Mouse (Mus musculus): ENCODE results near the gene Crispld2. TPM values are rescaled to one million over a fixed set of nuclear protein-coding genes. Genes with fewer than 3 reads are reported as not detected.

The Crispld2 gene
- polyA plus RNA-seq (2016; fragmentation: Nextera tagmentation; extraction: Ambion mirVana) = 3.2 and 9.7 TPM in 2 replicates

- under 1% methylated on average over 25 of the region's 25 CpGs for WGBS
- H3K27ac ChIP-seq = peak within 1 kb of the TSS; percentile 39; the same call in 1 of the 2 replicates
- H3K9me3 ChIP-seq = no peaks in the 10 kb centered on the region
- no peaks in the 10 kb centered on the region for H3K36me3 ChIP-seq
- peaks cover 61% of the 10 kb centered on the region for H3K27me3 ChIP-seq (ENCODE audit: insufficient read depth, poor library complexity, severe bottlenecking)
- peaks cover 42% of the 10 kb centered on the region for H3K4me1 ChIP-seq
- peak within 1 kb of the TSS; percentile 44 for H3K4me3 ChIP-seq
- DNase-seq (ENCODE audit: low spot score) = peak; percentile 90
These were observed at the start of gene Crispld2 for GRCm38 (mm10) chr8:119992249-119992648. Crispld2 (plus strand) TSS chr8:119992438.

- Histone ChIP-seq H3K27ac (no peak overlapping the region), H3K36me3 (peaks cover 87% of the 10 kb centered on the region), H3K9me3 (no peaks in the 10 kb centered on the region), H3K4me3 (no peak overlapping the region), H3K27me3 (ENCODE audit: insufficient read depth, poor library complexity, severe bottlenecking) (no peaks in the 10 kb centered on the region), H3K4me1 (peaks cover 19% of the 10 kb centered on the region)
- WGBS = 95% methylated on average over 10 of the region's 10 CpGs
- DNase-seq (ENCODE audit: low spot score) = no peak
These were observed 48.6 kb upstream of the Crispld2 start for GRCm38 (mm10) chr8:119943616-119944015.

GRCm38 (mm10) chr8:119944096-119944811 lies 48.0 kb upstream of the Crispld2 start:
- peaks cover 88% of the 10 kb centered on the region for H3K36me3 ChIP-seq
- no peaks in the 10 kb centered on the region for H3K27me3 ChIP-seq (ENCODE audit: insufficient read depth, poor library complexity, severe bottlenecking)
- no peaks in the 10 kb centered on the region for H3K9me3 ChIP-seq
- H3K4me3 ChIP-seq = no peak overlapping the region
- WGBS = 68% methylated on average over 9 of the region's 9 CpGs
- peaks cover 24% of the 10 kb centered on the region for H3K4me1 ChIP-seq
- H3K27ac ChIP-seq = no peak overlapping the region
- DNase-seq (ENCODE audit: low spot score) = no peak

GRCm38 (mm10) chr8:119946326-119946865 lies 45.8 kb upstream of the Crispld2 start:
- DNase-seq (ENCODE audit: low spot score) = no peak
- peaks cover 24% of the 10 kb centered on the region for H3K4me1 ChIP-seq
- 84% methylated on average over 8 of the region's 8 CpGs for WGBS
- H3K27me3 ChIP-seq (ENCODE audit: insufficient read depth, poor library complexity, severe bottlenecking) = no peaks in the 10 kb centered on the region
- H3K36me3 ChIP-seq = peaks cover 94% of the 10 kb centered on the region
- no peak overlapping the region for H3K4me3 ChIP-seq
- H3K27ac ChIP-seq = no peak overlapping the region
- H3K9me3 ChIP-seq = no peaks in the 10 kb centered on the region

GRCm38 (mm10) chr8:119947653-119948052 lies 44.6 kb upstream of the Crispld2 start:
- Histone ChIP-seq H3K4me1 (peaks cover 24% of the 10 kb centered on the region), H3K36me3 (peaks cover 94% of the 10 kb centered on the region), H3K27ac (no peak overlapping the region), H3K4me3 (no peak overlapping the region), H3K9me3 (no peaks in the 10 kb centered on the region), H3K27me3 (ENCODE audit: insufficient read depth, poor library complexity, severe bottlenecking) (no peaks in the 10 kb centered on the region)
- DNase-seq (ENCODE audit: low spot score) = no peak
- WGBS = 84% methylated on average over 19 of the region's 19 CpGs

GRCm38 (mm10) chr8:119948340-119948739 lies 43.9 kb upstream of the Crispld2 start:
- Histone ChIP-seq H3K36me3 (peaks cover 95% of the 10 kb centered on the region), H3K4me1 (peaks cover 24% of the 10 kb centered on the region), H3K27me3 (ENCODE audit: insufficient read depth, poor library complexity, severe bottlenecking) (no peaks in the 10 kb centered on the region), H3K27ac (no peak overlapping the region), H3K9me3 (no peaks in the 10 kb centered on the region), H3K4me3 (no peak overlapping the region)
- 92% methylated on average over 15 of the region's 15 CpGs for WGBS
- DNase-seq (ENCODE audit: low spot score) = no peak

GRCm38 (mm10) chr8:119952282-119952681 lies 40.0 kb upstream of the Crispld2 start:
- no peaks in the 10 kb centered on the region for H3K9me3 ChIP-seq
- peaks cover 95% of the 10 kb centered on the region for H3K36me3 ChIP-seq
- 82% methylated on average over 7 of the region's 7 CpGs for WGBS
- no peaks in the 10 kb centered on the region for H3K27me3 ChIP-seq (ENCODE audit: insufficient read depth, poor library complexity, severe bottlenecking)
- H3K4me1 ChIP-seq = peaks cover 6% of the 10 kb centered on the region; the same call in 1 of the 2 replicates
- DNase-seq (ENCODE audit: low spot score) = no peak
- H3K4me3 ChIP-seq = no peak overlapping the region
- H3K27ac ChIP-seq = no peak overlapping the region

GRCm38 (mm10) chr8:119952747-119953146 lies 39.5 kb upstream of the Crispld2 start:
- WGBS = 91% methylated on average over 5 of the region's 5 CpGs
- no peak overlapping the region for H3K4me3 ChIP-seq

GRCm38 (mm10) chr8:119955333-119955732 lies 36.9 kb upstream of the Crispld2 start:
- peaks cover 2% of the 10 kb centered on the region for H3K4me1 ChIP-seq
- no peak for DNase-seq (ENCODE audit: low spot score)
- H3K4me3 ChIP-seq = no peak overlapping the region
- H3K27ac ChIP-seq = no peak overlapping the region
- no peaks in the 10 kb centered on the region for H3K9me3 ChIP-seq
- 93% methylated on average over 8 of the region's 8 CpGs for WGBS
- peaks cover 80% of the 10 kb centered on the region for H3K36me3 ChIP-seq
- no peaks in the 10 kb centered on the region for H3K27me3 ChIP-seq (ENCODE audit: insufficient read depth, poor library complexity, severe bottlenecking)

More at GRCm38 (mm10) chr8:119952747-119953146, 39.5 kb upstream of the Crispld2 start:
- no peaks in the 10 kb centered on the region for H3K27me3 ChIP-seq (ENCODE audit: insufficient read depth, poor library complexity, severe bottlenecking)
- H3K9me3 ChIP-seq = no peaks in the 10 kb centered on the region
- peaks cover 96% of the 10 kb centered on the region for H3K36me3 ChIP-seq
- peaks cover 5% of the 10 kb centered on the region; the same call in 1 of the 2 replicates for H3K4me1 ChIP-seq
- no peak overlapping the region for H3K27ac ChIP-seq
- no peak for DNase-seq (ENCODE audit: low spot score)

GRCm38 (mm10) chr8:119958076-119958475 lies 34.2 kb upstream of the Crispld2 start:
- H3K27me3 ChIP-seq (ENCODE audit: insufficient read depth, poor library complexity, severe bottlenecking) = no peaks in the 10 kb centered on the region
- H3K36me3 ChIP-seq = peaks cover 52% of the 10 kb centered on the region
- H3K4me1 ChIP-seq = peaks cover 6% of the 10 kb centered on the region
- 94% methylated on average over 10 of the region's 10 CpGs for WGBS
- H3K9me3 ChIP-seq = no peaks in the 10 kb centered on the region
- no peak for DNase-seq (ENCODE audit: low spot score)
- H3K27ac ChIP-seq = no peak overlapping the region
- no peak overlapping the region for H3K4me3 ChIP-seq

- Histone ChIP-seq H3K36me3 (peaks cover 28% of the 10 kb centered on the region), H3K27ac (no peak overlapping the region; the same call in 1 of the 2 replicates), H3K4me3 (no peak overlapping the region), H3K9me3 (no peaks in the 10 kb centered on the region), H3K4me1 (peaks cover 9% of the 10 kb centered on the region), H3K27me3 (ENCODE audit: insufficient read depth, poor library complexity, severe bottlenecking) (no peaks in the 10 kb centered on the region)
- WGBS = 49% methylated on average over 5 of the region's 5 CpGs
- no peak for DNase-seq (ENCODE audit: low spot score)
These were observed 31.6 kb upstream of the Crispld2 start for GRCm38 (mm10) chr8:119960531-119961104.

GRCm38 (mm10) chr8:119964859-119965258 lies 27.4 kb upstream of the Crispld2 start:
- 0 out of 2 replicates have a peak, but pooled peaks cover 3% of the 10 kb centered on the region for H3K9me3 ChIP-seq
- H3K36me3 ChIP-seq = 0 out of 2 replicates have a peak, but pooled peaks cover 3% of the 10 kb centered on the region
- H3K27ac ChIP-seq = no peak overlapping the region
- peaks cover 9% of the 10 kb centered on the region for H3K4me1 ChIP-seq
- DNase-seq (ENCODE audit: low spot score) = no peak
- no peaks in the 10 kb centered on the region for H3K27me3 ChIP-seq (ENCODE audit: insufficient read depth, poor library complexity, severe bottlenecking)
- 76% methylated on average over 4 of the region's 4 CpGs for WGBS
- no peak overlapping the region for H3K4me3 ChIP-seq

GRCm38 (mm10) chr8:119967435-119967834 lies 24.8 kb upstream of the Crispld2 start:
- 0 out of 2 replicates have a peak, but pooled peaks cover 3% of the 10 kb centered on the region for H3K36me3 ChIP-seq
- H3K27me3 ChIP-seq (ENCODE audit: insufficient read depth, poor library complexity, severe bottlenecking) = no peaks in the 10 kb centered on the region
- no peak for DNase-seq (ENCODE audit: low spot score)
- no peak overlapping the region for H3K4me3 ChIP-seq
- peaks cover 13% of the 10 kb centered on the region; the same call in 1 of the 2 replicates for H3K4me1 ChIP-seq
- H3K27ac ChIP-seq = no peak overlapping the region
- 0 out of 2 replicates have a peak, but pooled peaks cover 3% of the 10 kb centered on the region for H3K9me3 ChIP-seq
- WGBS = 81% methylated on average over 9 of the region's 9 CpGs
